Comparison of ENCODE assay signal across 10 mouse cellular contexts in genomic region chr6:84133996-84134721, GRCm38 (mm10).
DNase-seq lines count a peak whose midpoint lies in the region; ATAC-seq lines count a peak whose summit lies in the region.
"Had no signal": no experiment of that assay in that cellular context is flagged by ENCODE, and none has a peak within 500 bp of the region (broad histone marks: within the 10 kb centered on the region; RNA-seq: fewer than 3 reads in every experiment).

No protein-coding gene starts in this region.

- H3K4me2 ChIP-seq in kidney, embryonic 15.5 days, result no peak overlapping the region
- H3K4me2 ChIP-seq in embryonic facial prominence, embryonic 15.5 days (replicated peaks), result no peak overlapping the region
- no peak overlapping the region for H3K4me2 ChIP-seq in limb, embryonic 15.5 days

- WGBS in kidney, embryonic 15.5 days, result 80% methylated on average over 5 of the region's 7 CpGs
- WGBS in embryonic facial prominence, embryonic 10.5 days, result 69% methylated on average over 5 of the region's 7 CpGs
- WGBS in embryonic facial prominence, embryonic 15.5 days, result 66% methylated on average over 5 of the region's 7 CpGs
- WGBS in limb, embryonic 15.5 days, result 73% methylated on average over 5 of the region's 7 CpGs

- H3K27ac ChIP-seq in kidney, embryonic 15.5 days, result no peak overlapping the region
- peak overlapping the region; percentile 82 for H3K27ac ChIP-seq in embryonic facial prominence, embryonic 10.5 days (replicated peaks)
- peak overlapping the region; percentile 68 for H3K27ac ChIP-seq in embryonic facial prominence, embryonic 15.5 days (replicated peaks)
- peak overlapping the region; percentile 75; the same call in 1 of the 2 replicates for H3K27ac ChIP-seq in limb, embryonic 15.5 days

- H3K4me1 ChIP-seq in kidney, embryonic 15.5 days, result peaks cover 9% of the 10 kb centered on the region
- peaks cover 35% of the 10 kb centered on the region for H3K4me1 ChIP-seq in embryonic facial prominence, embryonic 10.5 days
- H3K4me1 ChIP-seq in embryonic facial prominence, embryonic 15.5 days, result peaks cover 26% of the 10 kb centered on the region
- peaks cover 46% of the 10 kb centered on the region for H3K4me1 ChIP-seq in limb, embryonic 15.5 days

- DNase-seq in kidney, adult 8-10 months, result no peak
- no peak for DNase-seq in embryonic facial prominence, embryonic 10.5 days (ENCODE audit: low spot score)
- no peak for DNase-seq in T-cell, adult 2 months (ENCODE audit: low spot score)
- DNase-seq: kidney, postnatal 36 days; liver; thymus, postnatal 4 days had no signal

- H3K9me3 ChIP-seq in kidney, embryonic 15.5 days (replicated peaks), result no peaks in the 10 kb centered on the region
- no peaks in the 10 kb centered on the region for H3K9me3 ChIP-seq in embryonic facial prominence, embryonic 10.5 days
- H3K9me3 ChIP-seq in embryonic facial prominence, embryonic 15.5 days (replicated peaks), result no peaks in the 10 kb centered on the region
- H3K9me3 ChIP-seq in limb, embryonic 15.5 days, result no peaks in the 10 kb centered on the region

- peak; percentile 6; the same call in 1 of the 2 replicates for ATAC-seq in kidney, embryonic 15.5 days (replicated peaks; ENCODE audit: low FRiP score)
- no peak for ATAC-seq in embryonic facial prominence, embryonic 15.5 days (ENCODE audit: insufficient number of reproducible peaks, low FRiP score, low TSS enrichment, low read depth)
- ATAC-seq in limb, embryonic 15.5 days (ENCODE audit: insufficient number of reproducible peaks, low FRiP score, low TSS enrichment, low read depth), result no peak
- no peak for ATAC-seq in CD4-positive, CD25-positive, alpha-beta regulatory T cell, adult 4 months

- no peaks in the 10 kb centered on the region for H3K36me3 ChIP-seq in kidney, embryonic 15.5 days
- H3K36me3 ChIP-seq in embryonic facial prominence, embryonic 10.5 days (replicated peaks), result no peaks in the 10 kb centered on the region
- no peaks in the 10 kb centered on the region for H3K36me3 ChIP-seq in embryonic facial prominence, embryonic 15.5 days
- no peaks in the 10 kb centered on the region for H3K36me3 ChIP-seq in limb, embryonic 15.5 days

- no peak overlapping the region for H3K4me3 ChIP-seq in kidney, embryonic 15.5 days (replicated peaks)
- peak overlapping the region; percentile 17; the same call in 1 of the 2 replicates for H3K4me3 ChIP-seq in embryonic facial prominence, embryonic 10.5 days
- H3K4me3 ChIP-seq in embryonic facial prominence, embryonic 15.5 days (replicated peaks), result no peak overlapping the region
- no peak overlapping the region for H3K4me3 ChIP-seq in limb, embryonic 15.5 days

- peaks cover 8% of the 10 kb centered on the region; the same call in 1 of the 2 replicates for H3K27me3 ChIP-seq in kidney, embryonic 15.5 days
- H3K27me3 ChIP-seq in embryonic facial prominence, embryonic 10.5 days (replicated peaks; ENCODE audit: low read depth, poor library complexity, severe bottlenecking), result no peaks in the 10 kb centered on the region
- no peaks in the 10 kb centered on the region for H3K27me3 ChIP-seq in embryonic facial prominence, embryonic 15.5 days
- no peaks in the 10 kb centered on the region for H3K27me3 ChIP-seq in limb, embryonic 15.5 days

- no peak overlapping the region for H3K9ac ChIP-seq in kidney, embryonic 15.5 days
- H3K9ac ChIP-seq in embryonic facial prominence, embryonic 15.5 days, result no peak overlapping the region
- no peak overlapping the region for H3K9ac ChIP-seq in limb, embryonic 15.5 days
